Mouse (Mus musculus) spleen, adult 2 months (tissue): ENCODE data around the gene Slc44a4.

Source experiments
- CTCF ChIP-seq: fragments of 200-500 bp; IDR thresholded peaks from 2 replicates; pipeline ENCODE4 v1.5.1; 2011; ENCODE audit warnings: mild to moderate bottlenecking, inconsistent platforms; ENCODE audit not compliant: insufficient read depth, insufficient read length, insufficient replicate concordance; ENCODE audit errors: extremely low read depth
- POLR2A ChIP-seq: fragments of 200-500 bp; IDR thresholded peaks from 2 replicates; pipeline ENCODE4 v1.6.1; 2011; ENCODE audit warnings: low read depth, low read length, inconsistent platforms

GRCm38 (mm10) chr17:34881166-34881565, 33.1 kb upstream of the Slc44a4 start:
- no peak for TF ChIP-seq CTCF
- no peak for TF ChIP-seq POLR2A
